In genomic region chr9:71861629-71862028, GRCm38 (mm10) we compare ENCODE assay signal across 25 mouse cellular contexts.
A peak's percentile ranks its signal among the peaks of the same experiment; 100 is the strongest.
DNase-seq lines count a peak whose midpoint lies in the region; ATAC-seq lines count a peak whose summit lies in the region.
"Had no signal": no experiment of that assay in that cellular context is flagged by ENCODE, and none has a peak within 500 bp of the region (broad histone marks: within the 10 kb centered on the region; RNA-seq: fewer than 3 reads in every experiment).

No protein-coding gene starts in this region.

- H3K4me2 ChIP-seq in kidney, embryonic 14.5 days (replicated peaks; ENCODE audit: low read depth, low read length) = no peak overlapping the region
- H3K4me2 ChIP-seq in midbrain, embryonic 12.5 days (replicated peaks) = no peak overlapping the region
- H3K4me2 ChIP-seq in midbrain, embryonic 16.5 days (ENCODE audit: low read length) = no peak overlapping the region
- H3K4me2 ChIP-seq: forebrain, embryonic 13.5 days; heart, embryonic 15.5 days had no signal

- 9% methylated on average over 2 of the region's 2 CpGs for WGBS in kidney, embryonic 14.5 days
- 24% methylated on average over 2 of the region's 2 CpGs for WGBS in midbrain, embryonic 12.5 days
- 21% methylated on average over 2 of the region's 2 CpGs for WGBS in midbrain, embryonic 16.5 days

- H3K36me3 ChIP-seq in kidney, embryonic 14.5 days (ENCODE audit: control insufficient read depth, insufficient read depth, low read length) = peaks cover 41% of the 10 kb centered on the region
- peaks cover 44% of the 10 kb centered on the region for H3K36me3 ChIP-seq in midbrain, embryonic 12.5 days
- H3K36me3 ChIP-seq in midbrain, embryonic 16.5 days (ENCODE audit: control insufficient read depth, insufficient read depth, low read length) = no peaks in the 10 kb centered on the region

- no peaks in the 10 kb centered on the region for H3K9me3 ChIP-seq in kidney, embryonic 14.5 days (ENCODE audit: control insufficient read depth, low read length)
- no peaks in the 10 kb centered on the region for H3K9me3 ChIP-seq in midbrain, embryonic 12.5 days
- H3K9me3 ChIP-seq in midbrain, embryonic 16.5 days (replicated peaks; ENCODE audit: control insufficient read depth, low read length, poor library complexity, severe bottlenecking) = no peaks in the 10 kb centered on the region
- H3K9me3 ChIP-seq: forebrain, embryonic 13.5 days; heart, embryonic 15.5 days; megakaryocyte, embryonic 14.5 days had no signal

- no peaks in the 10 kb centered on the region for H3K27me3 ChIP-seq in kidney, embryonic 14.5 days (ENCODE audit: control insufficient read depth, insufficient read depth, low read length)
- H3K27me3 ChIP-seq in midbrain, embryonic 12.5 days = no peaks in the 10 kb centered on the region
- H3K27me3 ChIP-seq in midbrain, embryonic 16.5 days (ENCODE audit: control insufficient read depth, insufficient read depth, low read depth, low read length) = no peaks in the 10 kb centered on the region
- H3K27me3 ChIP-seq: forebrain, embryonic 13.5 days; heart, embryonic 15.5 days; megakaryocyte, embryonic 14.5 days; Patski had no signal

- no peak overlapping the region for H3K27ac ChIP-seq in kidney, embryonic 14.5 days (ENCODE audit: low read depth, low read length)
- H3K27ac ChIP-seq in midbrain, embryonic 12.5 days (replicated peaks) = 0 out of 2 replicates have a peak overlapping the region, but pooled peaks have one; percentile 4
- no peak overlapping the region for H3K27ac ChIP-seq in midbrain, embryonic 16.5 days (ENCODE audit: low read length)
- H3K27ac ChIP-seq: forebrain, embryonic 13.5 days; heart, embryonic 15.5 days; liver, embryonic 14.5 days had no signal

- DNase-seq in kidney, adult 8-10 months = no peak
- peak; percentile 26 for DNase-seq in forelimb bud, embryonic 11.5 days (ENCODE audit: low read depth, low spot score)
- DNase-seq in mesoderm, embryonic 11.5 days (ENCODE audit: low read depth, low spot score) = peak; percentile 52
- no peak for DNase-seq in yolk sac, embryonic 10.5 days (ENCODE audit: low spot score)
- DNase-seq: adrenal gland, postnatal 25 days; cerebellum, adult 11-12 months; cerebellum, postnatal 14 days; gastrocnemius, postnatal 36 days; heart, postnatal 4 days; kidney, adult 2 months; kidney, postnatal 36 days; left cerebral cortex, postnatal 4 days; lung, postnatal 14 days; right cerebral cortex, postnatal 14 days; thymus, adult 18-20 months had no signal

- H3K4me1 ChIP-seq in kidney, embryonic 14.5 days (ENCODE audit: control insufficient read depth, insufficient read depth, low read length) = 0 out of 2 replicates have a peak, but pooled peaks cover 2% of the 10 kb centered on the region
- peaks cover 3% of the 10 kb centered on the region; the same call in 1 of the 2 replicates for H3K4me1 ChIP-seq in midbrain, embryonic 12.5 days
- no peaks in the 10 kb centered on the region for H3K4me1 ChIP-seq in midbrain, embryonic 16.5 days (ENCODE audit: control insufficient read depth, insufficient read depth, low read length)
- H3K4me1 ChIP-seq: megakaryocyte, embryonic 14.5 days had no signal

- no peak overlapping the region for H3K4me3 ChIP-seq in kidney, embryonic 14.5 days (ENCODE audit: low read length)
- H3K4me3 ChIP-seq in midbrain, embryonic 12.5 days = no peak overlapping the region
- H3K4me3 ChIP-seq in midbrain, embryonic 16.5 days (ENCODE audit: low read depth, low read length) = no peak overlapping the region
- H3K4me3 ChIP-seq: forebrain, embryonic 13.5 days; heart, embryonic 15.5 days; megakaryocyte, embryonic 14.5 days had no signal

- no peak overlapping the region for H3K9ac ChIP-seq in kidney, embryonic 14.5 days (ENCODE audit: low read depth, low read length)
- H3K9ac ChIP-seq in midbrain, embryonic 12.5 days (replicated peaks) = no peak overlapping the region
- H3K9ac ChIP-seq in midbrain, embryonic 16.5 days (ENCODE audit: low read depth, low read length) = no peak overlapping the region
- H3K9ac ChIP-seq: forebrain, embryonic 13.5 days; heart, embryonic 15.5 days; liver, embryonic 14.5 days had no signal

- 0 out of 2 replicates have a peak, but pooled peaks have one; percentile 35 for ATAC-seq in kidney, embryonic 14.5 days (ENCODE audit: low FRiP score, low TSS enrichment)
- ATAC-seq in midbrain, embryonic 12.5 days (ENCODE audit: low FRiP score, low read depth) = peak; percentile 63; the same call in 1 of the 2 replicates
- ATAC-seq in midbrain, embryonic 16.5 days = no peak
- no peak for ATAC-seq in CD4-positive, CD25-positive, alpha-beta regulatory T cell, adult 4 months
- ATAC-seq: activated CD4-positive, CD25-positive, alpha-beta regulatory T cell, adult 4 months; forebrain, embryonic 13.5 days; Patski had no signal

Comparison
In these comparisons a context has a peak if more than half of its experiments do, and no peak if none do; other contexts are left out.
1. ATAC-seq: peak in kidney, embryonic 14.5 days (single experiment) and midbrain, embryonic 12.5 days (single experiment); none in midbrain, embryonic 16.5 days (single experiment) and CD4-positive, CD25-positive, alpha-beta regulatory T cell, adult 4 months (single experiment).
2. DNase-seq: peak in forelimb bud, embryonic 11.5 days (single experiment) and mesoderm, embryonic 11.5 days (single experiment); none in kidney, adult 8-10 months (0 of 2) and yolk sac, embryonic 10.5 days (single experiment).